Mouse (Mus musculus) E14TG2a.4 (cell line): Measurements from ENCODE around the gene Epha3.

Experiments
- CTCF ChIP-seq: conservative IDR thresholded peaks from 2 replicates; pipeline ENCODE4 v1.5.1; 2014; ENCODE audit warnings: low read length
- NANOG ChIP-seq: IDR thresholded peaks from 2 replicates; pipeline ENCODE4 v1.6.1; 2014; ENCODE audit warnings: borderline replicate concordance, low read length, mixed read lengths
- POU5F1 ChIP-seq: IDR thresholded peaks from 2 replicates; pipeline ENCODE4 v1.6.1; 2014; ENCODE audit warnings: low read length, borderline replicate concordance

DNA sequence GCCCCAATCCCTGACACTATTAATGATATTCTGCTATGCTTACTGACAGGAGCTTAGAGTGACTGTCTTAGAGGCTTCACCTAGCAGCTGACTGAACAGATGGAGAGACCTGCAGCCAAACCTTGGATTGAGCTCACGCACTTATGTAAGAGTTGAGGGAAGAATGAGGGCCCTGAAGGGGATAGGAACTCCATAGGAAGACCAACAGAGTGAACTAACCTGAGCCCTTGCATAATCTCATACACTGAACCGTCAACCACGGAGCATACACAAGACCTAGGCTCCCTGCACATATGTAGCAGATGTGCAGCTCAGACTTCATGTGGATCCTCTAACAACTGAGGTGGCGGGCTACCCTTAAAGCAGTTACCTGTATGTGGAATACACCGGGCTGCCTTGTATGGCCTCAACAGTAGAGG, 230.2 kb downstream of the Epha3 start:
- TF ChIP-seq CTCF (no peak), NANOG (no peak), POU5F1 (no peak)
